Mouse (Mus musculus) stomach, adult 2 months (tissue): ENCODE results near the gene Fam117b. TPM values are rescaled to one million over a fixed set of nuclear protein-coding genes. Genes with fewer than 3 reads are reported as not detected.

ENCODE experiments used
- polyA plus RNA-seq: library from polyadenylated mRNA; depleted of rRNA; stranded (reverse); fragments of >200 nt; gene quantifications from 2 replicates; pipeline ENCODE4 v1.2.3, GENCODE M21; 2012; rRNA removed

Gene Fam117b
- polyA plus RNA-seq = 3.1 and 3.5 TPM in 2 replicates

GRCm38 (mm10) chr1:59912413-59913157, at the start of gene Fam117b:
Gene Fam117b (plus strand): TSS chr1:59913006.

Other genes starting within 250 kb of the Fam117b start
- gene Sumo1, start 242.2 kb upstream of the Fam117b start, polyA plus RNA-seq = 0.46 and 1.3 TPM in 2 replicates
- gene Nop58, start 228.0 kb upstream of the Fam117b start, polyA plus RNA-seq = 6.2 and 6.8 TPM in 2 replicates
- gene Bmpr2, start 149.6 kb upstream of the Fam117b start, polyA plus RNA-seq = 0.47 and 1.2 TPM in 2 replicates
- gene Ica1l, start 130.2 kb downstream of the Fam117b start, polyA plus RNA-seq = 0.02 and 0.06 TPM in 2 replicates
- gene Carf, start 185.2 kb downstream of the Fam117b start, polyA plus RNA-seq = 0.10 and 0.47 TPM in 2 replicates
- gene Wdr12, start 185.6 kb downstream of the Fam117b start, polyA plus RNA-seq = 0.62 and 0.82 TPM in 2 replicates